Mouse (Mus musculus): ENCODE results near the gene Cstf1.

GRCm38 (mm10) chr2:172401116-172401825 is 30.8 kb downstream of the Cstf1 start:
- TF ChIP-seq POLR2A (IDR thresholded peaks at IDR 0.05; ENCODE audit: low read depth, low read length) (peak; percentile 39; the same call in 1 of the 2 replicates), CTCF (conservative IDR thresholded peaks at IDR 0.05 in 1 of 2, IDR thresholded peaks at IDR 0.05 in 1 of 2; ENCODE audit: low read depth in 2 of 2, low read length in 2 of 2) (no peak), EP300 (IDR thresholded peaks at IDR 0.05; ENCODE audit: low read length) (peak; percentile 93), MEF2A (IDR thresholded peaks at IDR 0.05; ENCODE audit: borderline replicate concordance, low read depth, low read length) (peak; percentile 37; the same call in 1 of the 2 replicates), TCF12 (IDR thresholded peaks at IDR 0.05; ENCODE audit: low read depth, low read length) (peak; percentile 81), IRF4 (IDR thresholded peaks at IDR 0.05; ENCODE audit: low read depth, low read length) (peak; percentile 94), BHLHE40 (IDR thresholded peaks at IDR 0.05; ENCODE audit: low read depth, low read length) (peak; percentile 61), ELF1 (IDR thresholded peaks at IDR 0.05; ENCODE audit: low read depth, low read length) (peak; percentile 67; the same call in 1 of the 2 replicates), ZNF384 (IDR thresholded peaks at IDR 0.05; ENCODE audit: low read depth, low read length) (peak; percentile 85), ZC3H11A (IDR thresholded peaks at IDR 0.05; ENCODE audit: low read depth, low read length) (no peak)
